Mouse (Mus musculus): ENCODE measurements around the gene Actg2. TPM values are rescaled to one million over a fixed set of nuclear protein-coding genes. Genes with fewer than 3 reads are reported as not detected.

The Actg2 gene
- polyA plus RNA-seq, 1 experiment from 2014 or later: 17.5 TPM

DNA sequence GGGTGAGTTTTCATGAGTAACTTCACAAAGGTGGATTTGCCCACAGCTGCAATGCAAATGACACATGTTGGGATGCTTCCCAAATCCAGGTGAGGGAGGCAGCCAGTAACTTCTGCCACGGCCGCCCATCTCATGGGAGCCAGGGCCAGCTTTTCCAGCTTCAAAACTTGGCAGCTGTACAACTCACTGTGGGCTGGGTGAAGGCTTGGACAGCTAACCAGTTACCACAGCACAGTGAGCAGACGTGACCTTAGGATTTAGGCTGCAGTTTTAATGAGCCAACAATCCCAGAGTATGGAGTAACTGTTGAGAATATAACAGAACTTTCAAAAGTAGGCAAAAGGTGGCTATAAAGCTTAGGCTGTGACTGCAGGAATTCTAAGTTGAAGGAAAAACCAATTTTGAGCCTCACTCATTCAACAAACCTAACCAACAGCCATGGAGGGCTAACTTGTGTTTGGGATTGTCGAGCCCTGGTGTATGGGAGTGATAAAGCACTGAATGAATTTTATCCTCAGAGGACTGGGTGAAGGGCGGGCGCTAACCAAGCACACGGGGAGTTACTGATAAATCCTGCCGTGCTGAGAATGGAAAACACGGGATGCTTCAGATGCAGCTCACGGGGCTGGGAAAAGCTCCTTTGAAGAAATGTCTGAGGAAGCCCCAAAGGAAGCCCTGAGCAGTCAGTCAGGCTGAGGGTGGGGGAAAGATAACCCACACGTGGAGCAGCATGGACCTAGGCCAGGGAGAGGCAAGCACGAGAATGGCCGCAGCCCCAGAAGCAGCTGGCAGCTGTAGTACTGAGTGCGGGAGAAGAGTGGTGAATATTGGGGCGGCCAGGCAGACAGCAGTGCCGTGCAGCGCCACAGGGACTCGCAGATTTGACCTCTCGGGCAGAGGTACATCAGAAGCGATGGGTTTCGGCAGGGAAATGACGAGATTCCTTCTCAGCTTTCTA is 39.0 kb downstream of the Actg2 start:
- WGBS: 61% methylated on average over 22 of the region's 22 CpGs
- Histone ChIP-seq H3K4me1 (replicated peaks) (peaks cover 30% of the 10 kb centered on the region), H3K27me3 (no peaks in the 10 kb centered on the region), H3K4me2 (no peak overlapping the region), H3K4me3 (no peak overlapping the region), H3K27ac (peak overlapping the region; percentile 56), H3K9me3 (replicated peaks) (no peaks in the 10 kb centered on the region), H3K36me3 (peaks cover 16% of the 10 kb centered on the region; the same call in 1 of the 2 replicates), H3K9ac (0 out of 2 replicates have a peak overlapping the region, but pooled peaks have one; percentile 6)
- ATAC-seq (replicated peaks; ENCODE audit: insufficient number of reproducible peaks, insufficient read depth, low FRiP score, low read depth): 0 out of 2 replicates have a peak, but pooled peaks have one; percentile 23

DNA sequence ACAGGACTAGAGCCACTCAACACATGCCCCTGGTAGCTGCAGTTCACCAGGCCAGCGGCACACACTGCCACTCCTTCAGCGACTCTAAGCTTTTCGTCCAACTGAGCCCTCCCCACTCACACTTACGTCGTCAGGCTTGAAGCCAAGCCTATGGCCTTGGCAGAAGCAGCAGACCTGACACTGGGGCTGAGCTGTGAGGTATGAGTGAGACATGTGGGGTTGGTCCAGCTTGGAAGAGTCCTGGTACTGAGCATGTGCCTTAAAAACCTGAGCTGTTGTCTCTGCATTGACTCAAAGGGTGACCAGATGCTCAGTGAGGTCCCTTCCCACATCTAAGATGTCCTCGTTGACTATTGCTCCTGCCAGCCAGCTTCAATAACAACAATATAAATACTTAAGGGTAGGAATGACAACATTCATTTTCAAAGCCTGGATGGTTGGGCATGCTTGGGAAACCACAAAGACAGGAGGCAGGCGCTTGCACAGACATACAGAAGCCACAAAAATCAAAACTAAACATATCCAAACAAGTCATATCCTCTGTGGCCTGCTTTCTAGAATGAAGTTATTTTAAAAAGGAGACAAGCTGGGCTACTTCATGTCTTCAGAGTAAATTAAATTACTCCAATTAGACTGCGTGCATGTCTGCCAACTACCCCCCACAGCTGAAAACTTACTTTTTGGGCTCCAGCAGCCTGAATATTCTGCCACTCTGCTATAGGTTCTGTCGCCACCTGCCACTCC is 39.9 kb downstream of the Actg2 start:
- Histone ChIP-seq H3K4me3 (no peak overlapping the region), H3K27ac (peak overlapping the region; percentile 56; the same call in 1 of the 2 replicates), H3K4me2 (no peak overlapping the region), H3K4me1 (replicated peaks) (peaks cover 27% of the 10 kb centered on the region), H3K36me3 (peaks cover 18% of the 10 kb centered on the region; the same call in 1 of the 2 replicates), H3K9me3 (replicated peaks) (no peaks in the 10 kb centered on the region), H3K9ac (no peak overlapping the region), H3K27me3 (no peaks in the 10 kb centered on the region)
- 0 out of 2 replicates have a peak, but pooled peaks have one; percentile 25 for ATAC-seq (replicated peaks; ENCODE audit: insufficient number of reproducible peaks, insufficient read depth, low FRiP score, low read depth)
- WGBS: 69% methylated on average over 9 of the region's 9 CpGs

DNA sequence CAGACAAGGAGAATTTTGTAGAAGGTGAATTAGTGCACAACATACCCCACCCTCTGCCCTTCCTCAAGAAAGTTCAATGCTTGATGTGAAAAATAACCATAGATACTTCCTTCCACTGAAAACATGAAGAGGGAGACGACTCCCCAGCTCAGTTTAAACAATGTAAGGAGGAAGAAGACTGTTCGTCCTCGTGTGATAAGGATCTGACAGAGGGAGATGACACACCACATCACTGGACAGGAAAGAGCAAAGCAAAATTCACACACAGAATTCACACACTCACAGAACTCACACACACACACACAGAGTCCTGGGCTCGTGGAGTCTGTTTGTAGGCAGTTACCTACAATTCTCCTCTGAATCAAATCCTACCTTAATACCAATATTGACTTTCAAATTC is 45.4 kb downstream of the Actg2 start:
- H3K9me3 ChIP-seq (replicated peaks): no peaks in the 10 kb centered on the region

DNA sequence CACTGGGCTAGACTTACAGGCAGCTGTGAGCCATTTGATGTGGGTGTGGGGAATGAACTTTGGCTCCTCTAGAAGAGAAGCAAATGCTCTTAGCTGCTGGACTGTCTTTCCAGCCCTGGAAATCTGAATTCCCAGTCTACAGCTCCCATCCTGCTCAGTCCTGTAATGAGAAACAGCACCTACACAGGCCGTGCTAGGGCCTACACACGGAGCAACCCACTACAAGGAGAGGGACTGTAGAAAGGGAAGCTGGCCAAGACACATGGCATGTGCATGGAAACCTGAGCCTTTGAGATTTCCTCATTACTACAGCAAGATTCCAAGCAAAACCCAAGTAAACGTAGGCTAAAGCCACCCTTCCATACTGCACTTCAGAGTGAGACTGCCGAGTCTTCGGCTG is 47.9 kb downstream of the Actg2 start:
- Histone ChIP-seq H3K4me3 (no peak overlapping the region), H3K4me1 (replicated peaks) (peaks cover 14% of the 10 kb centered on the region), H3K9ac (no peak overlapping the region), H3K4me2 (no peak overlapping the region), H3K27ac (no peak overlapping the region), H3K27me3 (no peaks in the 10 kb centered on the region), H3K36me3 (peaks cover 64% of the 10 kb centered on the region), H3K9me3 (replicated peaks) (no peaks in the 10 kb centered on the region)
- WGBS: 89% methylated on average over 5 of the region's 5 CpGs
- no peak for ATAC-seq (replicated peaks; ENCODE audit: insufficient number of reproducible peaks, insufficient read depth, low FRiP score, low read depth)

More for the DNA sequence above, 45.4 kb downstream of the Actg2 start:
- Histone ChIP-seq H3K4me3 (no peak overlapping the region), H3K9ac (no peak overlapping the region), H3K4me2 (no peak overlapping the region), H3K27ac (no peak overlapping the region), H3K27me3 (no peaks in the 10 kb centered on the region), H3K4me1 (replicated peaks) (peaks cover 13% of the 10 kb centered on the region), H3K36me3 (peaks cover 56% of the 10 kb centered on the region)
- no peak for ATAC-seq (replicated peaks; ENCODE audit: insufficient number of reproducible peaks, insufficient read depth, low FRiP score, low read depth)
- WGBS: 53% methylated on average over 4 of the region's 4 CpGs

DNA sequence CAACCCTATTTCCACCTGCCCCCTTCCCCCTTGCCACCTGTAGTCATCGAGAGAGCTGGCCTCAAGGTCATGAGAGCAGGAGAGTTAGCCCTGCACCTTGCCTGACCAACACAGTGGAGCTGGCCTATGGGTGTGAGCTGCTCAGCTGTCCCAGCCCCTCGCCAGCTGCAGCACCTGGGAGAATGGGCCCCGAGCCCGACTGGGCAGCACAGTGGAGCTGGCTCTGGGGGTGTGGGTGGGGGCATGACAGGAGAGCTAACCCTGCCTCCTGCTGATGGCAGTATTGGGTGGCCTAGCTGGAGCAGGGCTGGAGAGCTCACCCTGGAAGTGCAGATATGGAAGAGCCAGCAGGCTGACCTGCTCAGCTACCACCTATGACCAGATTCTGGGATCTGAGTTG is 48.8 kb downstream of the Actg2 start:
- Histone ChIP-seq H3K36me3 (peaks cover 61% of the 10 kb centered on the region), H3K4me1 (replicated peaks) (peaks cover 14% of the 10 kb centered on the region), H3K9ac (no peak overlapping the region), H3K27me3 (no peaks in the 10 kb centered on the region), H3K4me3 (no peak overlapping the region), H3K27ac (no peak overlapping the region), H3K4me2 (no peak overlapping the region), H3K9me3 (replicated peaks) (no peaks in the 10 kb centered on the region)
- no peak; the same call in 1 of the 2 replicates for ATAC-seq (replicated peaks; ENCODE audit: insufficient number of reproducible peaks, insufficient read depth, low FRiP score, low read depth)
- WGBS: 93% methylated on average over 4 of the region's 4 CpGs

DNA sequence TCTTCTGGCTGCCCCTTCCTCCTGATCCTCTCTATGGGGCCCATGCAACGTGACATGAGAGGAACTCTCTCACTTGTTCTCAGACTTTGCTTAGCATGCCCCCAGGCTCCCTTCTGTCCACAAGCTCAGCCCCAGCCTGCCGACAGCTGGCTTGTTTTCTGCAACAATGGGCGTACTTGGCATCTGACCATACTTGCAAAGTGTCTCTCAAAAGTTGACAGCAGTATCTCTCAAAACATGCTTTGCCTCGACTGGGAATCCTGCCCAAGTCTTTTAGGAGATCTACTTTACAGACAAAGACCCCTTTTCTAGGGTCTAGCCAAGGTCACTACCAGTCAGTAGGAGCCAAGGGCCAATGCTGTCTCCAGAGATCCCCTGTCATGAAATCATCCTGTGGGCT is 50.2 kb downstream of the Actg2 start:
- Histone ChIP-seq H3K4me2 (no peak overlapping the region), H3K27me3 (no peaks in the 10 kb centered on the region), H3K36me3 (peaks cover 65% of the 10 kb centered on the region), H3K4me1 (replicated peaks) (peaks cover 14% of the 10 kb centered on the region), H3K9ac (no peak overlapping the region), H3K27ac (peak overlapping the region; percentile 51), H3K4me3 (no peak overlapping the region), H3K9me3 (replicated peaks) (no peaks in the 10 kb centered on the region)
- WGBS: 44% methylated on average over 4 of the region's 4 CpGs
- ATAC-seq (replicated peaks; ENCODE audit: insufficient number of reproducible peaks, insufficient read depth, low FRiP score, low read depth): no peak

DNA sequence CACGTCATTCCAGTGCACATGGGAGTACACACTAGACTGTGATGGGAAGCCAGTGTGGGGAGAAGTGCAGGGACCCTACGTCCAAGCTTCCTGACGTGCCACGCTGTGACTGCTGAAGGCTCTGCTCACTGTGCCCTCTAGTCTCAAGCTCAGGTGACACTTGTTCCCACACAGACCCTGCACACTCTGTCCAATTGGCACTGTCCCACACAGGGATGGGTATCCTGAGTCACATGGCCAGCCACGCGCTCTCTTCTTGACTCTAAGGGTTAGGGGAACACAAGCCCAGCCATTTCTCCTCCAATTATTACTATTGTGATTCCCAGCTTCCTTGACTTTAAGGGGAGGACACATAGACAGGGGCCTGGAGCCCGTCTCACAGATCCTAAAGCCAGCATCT is 52.3 kb downstream of the Actg2 start:
- H3K36me3 ChIP-seq: peaks cover 70% of the 10 kb centered on the region
- ATAC-seq (replicated peaks; ENCODE audit: insufficient number of reproducible peaks, insufficient read depth, low FRiP score, low read depth): no peak
- H3K27me3 ChIP-seq: no peaks in the 10 kb centered on the region
- H3K4me2 ChIP-seq: no peak overlapping the region
- H3K4me3 ChIP-seq: no peak overlapping the region
- WGBS: 96% methylated on average over 7 of the region's 7 CpGs
- H3K9me3 ChIP-seq (replicated peaks): no peaks in the 10 kb centered on the region
- H3K9ac ChIP-seq: no peak overlapping the region
- H3K27ac ChIP-seq: no peak overlapping the region
- peaks cover 14% of the 10 kb centered on the region for H3K4me1 ChIP-seq (replicated peaks)

DNA sequence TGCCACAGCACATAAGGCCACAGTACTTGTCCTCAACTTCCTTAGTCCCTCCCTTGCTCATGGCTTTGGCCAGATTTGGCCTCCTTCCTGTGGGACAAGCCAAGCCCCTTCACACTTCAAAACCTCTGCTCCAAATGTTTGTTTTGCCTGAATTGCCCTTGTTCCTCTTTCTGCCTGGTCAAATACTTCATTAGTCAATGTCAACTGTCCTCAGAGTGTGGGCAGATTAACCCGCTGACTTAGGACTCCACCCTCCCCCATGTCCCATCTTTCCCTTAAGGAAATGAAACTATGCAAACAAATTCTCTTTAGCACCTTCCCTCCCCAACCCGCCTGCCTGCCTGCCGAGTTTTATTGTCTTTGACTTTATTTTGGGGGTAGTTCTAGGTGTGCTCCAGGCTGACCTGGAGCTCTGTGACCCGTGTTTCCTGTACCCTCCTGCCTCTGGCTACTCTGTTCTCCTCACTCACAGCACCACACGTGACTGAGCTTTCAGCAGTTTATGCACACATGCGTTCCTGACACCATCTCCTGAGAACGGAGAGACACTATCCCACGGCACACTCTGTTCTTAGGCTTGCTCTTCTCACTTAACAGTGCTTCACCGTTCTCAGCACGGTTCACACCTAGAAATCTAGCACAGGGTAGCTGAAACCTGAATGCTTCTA is 53.5 kb downstream of the Actg2 start:
- ATAC-seq (replicated peaks; ENCODE audit: insufficient number of reproducible peaks, insufficient read depth, low FRiP score, low read depth): no peak
- no peak overlapping the region for H3K9ac ChIP-seq
- peaks cover 61% of the 10 kb centered on the region for H3K36me3 ChIP-seq
- H3K4me3 ChIP-seq: no peak overlapping the region
- no peak overlapping the region for H3K4me2 ChIP-seq
- H3K27ac ChIP-seq: peak overlapping the region; percentile 24; the same call in 1 of the 2 replicates
- no peaks in the 10 kb centered on the region for H3K9me3 ChIP-seq (replicated peaks)
- 55% methylated on average over 10 of the region's 10 CpGs for WGBS
- no peaks in the 10 kb centered on the region for H3K27me3 ChIP-seq
- H3K4me1 ChIP-seq (replicated peaks): peaks cover 14% of the 10 kb centered on the region

DNA sequence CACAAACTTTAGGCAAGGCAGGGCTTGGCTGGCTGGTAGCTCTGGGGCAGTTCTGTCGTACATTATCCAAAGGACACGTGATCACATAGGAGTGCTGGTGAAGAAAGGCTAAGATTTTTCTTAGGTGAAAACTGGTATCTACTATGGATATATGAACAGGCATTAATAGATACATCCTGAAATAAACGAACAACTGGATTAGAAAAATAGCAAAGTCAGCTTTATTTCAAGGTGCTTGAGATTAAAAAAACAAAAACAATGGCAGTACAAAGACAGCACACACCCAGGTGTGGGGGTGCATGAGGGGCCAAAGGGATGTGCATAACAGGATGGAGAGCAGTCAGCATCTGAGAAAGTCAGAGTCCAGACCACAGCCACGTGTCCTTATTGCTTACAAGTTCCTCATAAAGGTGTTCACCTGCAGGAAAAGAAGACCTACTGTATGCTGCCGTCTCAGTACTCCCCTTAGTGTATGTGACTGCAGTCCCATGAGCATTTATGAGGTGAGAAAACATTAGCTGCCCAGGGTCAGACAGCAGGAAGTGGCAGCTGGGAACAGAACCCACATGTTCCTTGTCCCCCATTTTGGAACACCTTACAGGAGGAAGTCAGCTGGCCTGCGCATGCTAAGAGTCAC is 55.9 kb downstream of the Actg2 start:
- peaks cover 39% of the 10 kb centered on the region for H3K36me3 ChIP-seq

DNA sequence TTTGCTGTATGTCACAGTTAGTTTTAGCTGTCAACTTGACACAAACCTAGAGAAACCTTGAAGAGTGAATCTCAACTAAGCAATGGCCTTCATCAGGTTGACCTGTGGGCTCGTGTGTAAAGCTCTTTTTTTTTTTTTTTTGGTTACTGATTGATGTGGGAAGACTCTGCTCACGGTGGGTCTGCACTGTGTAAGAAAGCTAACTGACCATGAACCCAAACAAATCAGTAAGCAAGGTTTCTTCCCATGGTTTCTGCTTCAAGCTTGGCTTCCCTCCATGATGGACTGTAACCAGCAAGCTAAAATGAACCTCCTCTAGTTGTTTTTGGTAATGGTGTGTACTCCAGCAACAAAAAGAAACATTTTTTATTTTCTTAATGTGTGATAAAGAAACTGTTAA is 56.9 kb downstream of the Actg2 start:
- 62% methylated on average over 2 of the region's 2 CpGs for WGBS
- Histone ChIP-seq H3K9me3 (replicated peaks) (no peaks in the 10 kb centered on the region), H3K4me3 (no peak overlapping the region), H3K36me3 (peaks cover 30% of the 10 kb centered on the region), H3K4me1 (replicated peaks) (peaks cover 4% of the 10 kb centered on the region), H3K27ac (no peak overlapping the region), H3K9ac (no peak overlapping the region), H3K4me2 (no peak overlapping the region), H3K27me3 (no peaks in the 10 kb centered on the region)
- ATAC-seq (replicated peaks; ENCODE audit: insufficient number of reproducible peaks, insufficient read depth, low FRiP score, low read depth): no peak

More for the DNA sequence above, 55.9 kb downstream of the Actg2 start:
- Histone ChIP-seq H3K4me1 (replicated peaks) (peaks cover 4% of the 10 kb centered on the region), H3K4me3 (no peak overlapping the region), H3K27me3 (no peaks in the 10 kb centered on the region), H3K4me2 (no peak overlapping the region), H3K9ac (no peak overlapping the region), H3K27ac (no peak overlapping the region), H3K9me3 (replicated peaks) (no peaks in the 10 kb centered on the region)
- ATAC-seq (replicated peaks; ENCODE audit: insufficient number of reproducible peaks, insufficient read depth, low FRiP score, low read depth): no peak
- WGBS: 85% methylated on average over 6 of the region's 6 CpGs

Measured in heart, embryonic 15.5 days (tissue).